Mouse (Mus musculus): Measurements from ENCODE around the gene Sft2d2.

GRCm38 (mm10) chr1:165185116-165185515, 9.1 kb downstream of the Sft2d2 start:
- TF ChIP-seq POLR2A (IDR thresholded peaks at IDR 0.05; ENCODE audit: extremely low read depth, insufficient read depth, low read length) (no peak), CTCF (IDR thresholded peaks at IDR 0.05; ENCODE audit: extremely low read depth, insufficient read depth, low read length) (no peak)
